Mouse (Mus musculus) left cerebral cortex, adult 18-20 months (tissue): Measurements from ENCODE around the gene Lrrc56. TPM values are rescaled to one million over a fixed set of nuclear protein-coding genes. Genes with fewer than 3 reads are reported as not detected.
A peak's percentile ranks its signal among the peaks of the same experiment; 100 is the strongest.

Experiments
- DNase-seq, 2 experiments: peaks; one replicate each; pipeline ENCODE4 v3.0.0; 2021 to 2022; ENCODE audit warnings: low spot score in 2 of 2, mixed read lengths in 1 of 2
- long read RNA-seq, 2 experiments: library from polyadenylated mRNA; stranded (forward); transcript quantifications; one replicate each; pipeline ENCODE4 v2.0.0; 2021
- total RNA-seq, 2 experiments: library from RNA; stranded (reverse); gene quantifications; 2 replicates each; pipeline ENCODE4 v1.2.3; 2021

The Lrrc56 gene
- 1 to 10 TPM; 2.7 to 4.4 TPM for total RNA-seq
- long read RNA-seq, experiment 1, partial matches to known transcripts = 2 of 7 reads
- long read RNA-seq, experiment 1, other reads (novel, unspliced or antisense) = 5 of 7 reads
- long read RNA-seq, experiment 2, partial matches to known transcripts = 2 of 5 reads
- long read RNA-seq, experiment 2, other reads (novel, unspliced or antisense) = 2 of 5 reads

DNA sequence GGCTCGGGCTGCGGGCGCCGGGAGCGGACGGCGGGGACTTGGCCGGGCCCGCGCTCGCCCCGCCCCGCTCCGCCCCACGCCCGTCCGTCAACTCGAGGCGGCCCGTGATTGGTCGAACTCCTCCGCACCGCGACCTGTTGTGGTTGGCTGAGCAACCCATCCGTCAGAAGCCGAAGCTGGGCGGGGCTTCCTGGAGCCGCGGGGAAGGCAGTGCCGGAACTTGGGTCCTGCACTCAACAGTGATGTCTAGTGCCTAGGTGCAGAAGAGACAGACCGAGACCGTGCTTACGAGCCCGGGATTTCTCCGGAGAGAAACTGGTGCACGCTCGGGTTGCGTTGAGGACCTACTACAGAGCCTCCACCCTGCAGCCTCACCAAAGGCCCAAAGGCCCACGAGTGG is at the start of gene Lrrc56, which contains the start of gene Hras:
TSS of gene Lrrc56 (plus strand) at position 210 of the 400 bp plus-strand sequence.
TSS of gene Hras (minus strand) at position 58 of the 400 bp plus-strand sequence.
- DNase-seq = peak; percentile 98

GRCm38 (mm10) chr7:141144650-141145049 is 49.3 kb upstream of the Lrrc56 start:
- no peak for DNase-seq

GRCm38 (mm10) chr7:141145403-141145802 is 48.6 kb upstream of the Lrrc56 start:
- no peak for DNase-seq

- DNase-seq = no peak
Observed at GRCm38 (mm10) chr7:141146043-141146595, 47.8 kb upstream of the Lrrc56 start.

DNA sequence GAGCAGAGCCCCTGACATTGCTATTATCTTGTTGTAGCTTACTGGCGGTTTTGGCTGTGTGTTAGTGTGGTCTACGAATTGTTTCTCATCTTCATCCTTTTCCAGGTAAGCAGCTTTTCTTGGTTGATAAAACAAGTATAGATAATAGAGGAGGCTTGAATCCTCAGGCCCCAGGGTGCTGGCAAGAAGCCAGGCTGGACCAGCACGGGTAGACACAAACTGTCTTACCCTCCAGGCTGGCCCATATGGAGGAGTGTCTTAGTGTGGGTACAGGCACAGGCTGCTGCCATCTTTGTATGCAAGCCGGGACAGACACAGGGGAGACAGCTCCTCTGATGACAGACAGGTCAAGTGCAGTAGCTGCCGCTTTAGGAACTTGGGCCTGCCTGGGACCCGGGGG is 46.9 kb upstream of the Lrrc56 start:
- DNase-seq = no peak

GRCm38 (mm10) chr7:141148639-141149038 is 45.3 kb upstream of the Lrrc56 start:
- DNase-seq = no peak

DNA sequence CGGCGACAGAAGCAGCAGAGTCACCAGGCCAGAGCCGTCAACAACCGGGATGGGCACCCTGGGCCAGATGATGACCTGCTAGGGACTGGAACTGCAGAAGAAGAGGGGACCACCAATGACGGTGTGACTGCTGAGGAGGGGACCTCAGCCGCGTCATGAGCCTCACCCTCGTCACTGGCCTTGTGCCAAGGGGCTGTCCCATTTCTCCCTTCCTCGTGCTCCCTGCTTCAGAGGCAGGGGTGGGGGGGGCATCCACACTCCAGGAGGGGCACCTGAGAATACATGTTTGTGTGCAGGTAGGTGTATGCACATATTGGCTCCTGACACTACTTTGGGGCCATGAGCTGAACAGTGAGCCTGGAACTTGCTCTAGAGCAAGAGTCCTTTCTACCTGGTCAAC is 38.6 kb upstream of the Lrrc56 start:
- no peak for DNase-seq

DNA sequence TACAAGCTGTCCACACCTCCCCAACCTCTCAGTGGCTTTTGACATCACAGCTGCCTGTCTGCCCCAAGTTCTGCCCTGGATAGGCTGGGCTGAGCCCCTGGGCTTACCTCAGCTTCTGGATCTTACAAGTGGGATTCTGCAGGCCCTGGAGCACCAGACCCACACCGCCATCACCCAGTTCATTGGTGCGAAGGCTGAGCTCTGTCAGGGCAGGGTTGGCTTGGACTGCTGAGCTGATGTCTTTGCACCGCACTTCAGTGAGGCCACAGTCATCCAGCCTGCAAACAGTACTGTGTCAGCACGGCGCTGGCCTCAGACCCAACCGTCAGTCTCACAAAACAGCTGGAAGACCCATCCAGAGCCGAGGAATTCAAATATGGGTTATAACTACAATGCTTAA is 29.6 kb upstream of the Lrrc56 start:
- DNase-seq = no peak

DNA sequence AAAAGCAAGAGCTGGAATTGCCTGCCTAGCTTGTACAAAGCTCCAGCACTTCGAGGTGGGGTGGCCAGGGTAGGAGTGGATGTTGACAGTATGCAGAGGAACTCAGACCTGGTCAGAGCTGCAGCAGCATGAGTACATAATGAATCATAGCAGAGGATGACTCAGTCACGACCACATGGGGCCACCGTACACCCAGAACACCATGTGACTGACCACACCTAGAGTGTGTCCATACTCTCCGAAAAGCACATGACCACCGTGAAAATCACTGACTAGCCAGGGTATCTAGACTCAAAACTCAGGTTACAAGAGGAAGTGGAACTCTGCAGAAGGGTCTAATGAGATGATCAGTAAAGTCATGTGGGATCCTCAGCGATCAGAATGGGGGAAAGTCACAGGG is 29.1 kb upstream of the Lrrc56 start:
- peak; percentile 18 to 42 for DNase-seq

DNA sequence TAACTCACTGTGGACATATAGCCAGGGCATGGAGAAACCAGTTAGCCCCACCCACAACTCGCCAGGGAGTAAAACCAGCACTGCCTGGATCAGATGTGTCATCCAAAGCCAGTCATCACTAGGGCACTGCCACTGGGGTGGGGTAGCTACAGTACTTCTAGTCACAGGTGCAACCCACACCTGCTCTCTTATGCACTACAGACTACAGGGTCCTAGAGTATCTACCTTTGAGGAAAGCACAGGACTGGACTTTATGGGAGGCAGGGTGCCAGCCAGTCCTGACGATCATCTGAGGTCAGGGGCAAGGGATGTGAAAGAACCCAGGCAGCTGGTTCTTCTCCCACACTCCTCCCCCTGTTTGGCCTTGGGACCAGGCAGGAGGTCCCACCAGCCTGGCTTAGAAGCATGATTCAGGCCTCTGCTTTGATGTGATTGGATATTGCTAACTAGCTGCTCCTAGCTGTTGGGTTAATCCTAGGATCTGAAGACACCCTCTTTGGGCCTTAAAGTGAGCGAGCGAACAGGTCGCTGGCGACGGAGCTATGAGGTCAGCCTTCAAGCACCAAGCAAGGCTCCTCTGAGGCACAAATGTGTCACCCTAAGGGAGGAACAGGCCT is 25.9 kb upstream of the Lrrc56 start:
- DNase-seq = peak in 1 of 2 experiments; percentile 24

DNA sequence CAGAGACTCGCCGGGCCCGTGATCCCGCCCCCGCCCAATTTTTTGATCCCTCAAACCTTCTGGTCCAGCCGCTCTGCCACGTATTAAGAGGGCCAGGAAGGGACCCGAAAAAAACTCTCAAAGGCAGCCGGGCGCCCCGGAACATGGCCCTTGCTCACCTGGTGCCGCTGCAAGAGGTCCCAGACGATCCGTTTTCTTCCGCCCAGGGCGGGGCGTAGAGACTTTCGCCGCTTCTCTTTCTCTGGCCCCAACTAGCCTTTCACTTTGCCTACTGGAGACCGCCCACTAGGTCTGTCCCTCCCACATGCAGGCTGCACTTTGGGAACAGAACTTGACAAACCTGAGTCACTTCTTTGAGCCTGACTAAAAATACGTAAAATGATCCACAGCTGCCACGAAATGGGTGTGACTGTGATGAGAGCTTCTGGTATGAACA is 25.4 kb upstream of the Lrrc56 start:
- DNase-seq = peak; percentile 50 to 69

DNA sequence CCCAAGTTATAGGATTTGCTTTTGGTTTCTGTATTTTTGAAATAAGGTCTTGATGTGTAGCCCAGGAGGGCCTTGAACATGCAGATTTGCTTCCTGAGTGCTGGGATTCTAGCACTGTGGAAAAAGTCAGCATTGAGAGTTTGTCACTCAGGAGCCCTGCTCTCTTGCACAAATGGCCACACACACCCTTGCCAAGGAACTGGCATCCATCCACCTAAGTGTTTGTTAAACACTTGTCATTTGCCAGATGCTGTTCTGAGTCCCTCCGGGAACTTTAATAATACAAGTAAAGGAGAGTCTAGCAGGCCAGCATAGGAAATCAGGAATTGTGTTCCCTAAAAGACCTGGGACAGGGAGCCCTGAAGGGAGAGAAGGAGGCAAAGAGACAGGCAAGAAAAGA is 24.7 kb upstream of the Lrrc56 start:
- no peak for DNase-seq

- DNase-seq = no peak
Observed at GRCm38 (mm10) chr7:141169866-141170265, 24.1 kb upstream of the Lrrc56 start.

- DNase-seq = peak; percentile 91 to 92
Observed at GRCm38 (mm10) chr7:141172116-141173006, 21.6 kb upstream of the Lrrc56 start, which contains the start of gene Rnh1. Rnh1 (minus strand) TSS chr7:141172857.

DNA sequence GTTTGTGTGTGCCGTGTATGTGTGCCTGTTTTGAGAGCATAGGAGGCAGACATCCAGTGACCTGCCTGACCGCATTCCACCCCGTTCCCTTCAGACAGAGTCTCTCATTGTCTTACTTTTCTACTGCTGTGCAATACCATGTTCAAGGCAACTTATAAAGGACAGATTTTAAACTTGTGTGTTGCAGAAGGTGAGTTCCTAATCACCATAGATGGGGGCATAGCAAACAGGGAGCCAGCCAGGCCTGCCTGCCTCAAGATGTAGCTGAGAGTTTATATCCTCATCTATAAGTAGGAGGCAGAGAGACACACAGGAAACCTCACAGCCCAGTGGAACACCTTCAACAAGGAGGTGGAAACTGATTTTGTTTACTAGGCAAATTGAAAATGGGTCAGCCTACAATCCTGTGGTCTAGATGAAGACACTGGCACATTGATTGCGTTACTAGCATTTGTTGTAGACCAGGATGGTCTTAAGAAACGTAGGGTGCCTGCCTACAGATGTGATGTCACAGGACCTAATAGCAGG is 20.6 kb upstream of the Lrrc56 start:
- DNase-seq = no peak

DNA sequence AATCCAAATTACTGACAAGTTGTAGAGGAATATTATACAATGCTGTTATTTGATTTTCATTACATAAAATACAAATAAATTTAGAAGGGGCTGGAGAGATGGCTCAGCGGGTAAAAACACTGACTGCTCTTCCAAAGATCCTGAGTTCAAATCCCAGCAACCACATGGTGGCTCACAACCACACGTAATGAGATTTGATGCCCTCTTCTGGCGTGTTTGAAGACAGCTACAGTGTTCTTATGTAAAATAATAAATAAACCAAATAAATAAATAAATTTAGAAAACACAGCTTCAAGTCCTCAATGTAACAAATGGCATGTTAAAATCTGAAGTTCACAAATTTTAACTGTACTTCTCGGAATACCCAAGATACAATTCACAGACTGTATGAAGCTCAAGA is 18.9 kb upstream of the Lrrc56 start:
- DNase-seq = no peak

- peak; percentile 85 to 92 for DNase-seq
Observed at GRCm38 (mm10) chr7:141176173-141176572, 17.8 kb upstream of the Lrrc56 start.

DNA sequence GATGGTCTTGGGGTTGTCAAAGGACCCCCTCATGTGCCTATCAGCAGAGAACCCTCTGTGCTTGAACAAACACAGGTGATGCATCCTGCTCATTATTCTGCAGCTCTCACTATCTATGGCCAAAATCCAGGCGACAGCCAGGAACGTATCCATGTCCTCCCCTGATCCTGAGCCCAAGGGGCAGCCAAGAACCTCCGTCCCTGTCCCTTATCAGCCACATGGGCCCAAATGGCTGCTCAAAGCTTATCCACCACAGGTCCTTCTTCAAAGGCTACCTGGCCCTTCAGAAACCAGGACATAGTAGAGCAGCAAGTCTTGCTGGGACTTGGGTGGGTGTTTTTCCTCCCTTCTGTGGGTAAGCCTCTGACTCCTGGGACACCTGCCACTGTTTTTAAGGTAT is 5.8 kb upstream of the Lrrc56 start:
- no peak for DNase-seq

- no peak for DNase-seq
Observed at GRCm38 (mm10) chr7:141188733-141189132, 5.2 kb upstream of the Lrrc56 start.

DNA sequence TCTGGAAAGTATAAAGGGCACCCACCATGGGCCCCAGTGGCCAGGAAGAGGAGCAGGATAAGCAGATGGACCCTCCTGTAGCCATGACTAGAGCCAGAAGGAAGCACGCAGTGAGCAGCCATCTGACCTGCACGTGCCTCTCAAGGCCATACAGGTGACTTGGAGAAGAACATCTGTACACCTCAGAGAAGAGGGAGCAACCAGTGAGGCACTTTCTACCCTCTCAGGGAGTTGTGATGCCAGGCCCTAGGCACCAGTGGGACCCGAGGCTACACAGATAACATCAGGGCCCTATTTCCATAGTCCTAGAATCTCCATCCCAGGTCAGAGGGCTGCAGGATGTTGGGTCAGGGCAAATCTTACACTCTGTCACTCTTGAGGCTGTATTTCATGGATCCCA is 3.7 kb upstream of the Lrrc56 start:
- DNase-seq = no peak

DNA sequence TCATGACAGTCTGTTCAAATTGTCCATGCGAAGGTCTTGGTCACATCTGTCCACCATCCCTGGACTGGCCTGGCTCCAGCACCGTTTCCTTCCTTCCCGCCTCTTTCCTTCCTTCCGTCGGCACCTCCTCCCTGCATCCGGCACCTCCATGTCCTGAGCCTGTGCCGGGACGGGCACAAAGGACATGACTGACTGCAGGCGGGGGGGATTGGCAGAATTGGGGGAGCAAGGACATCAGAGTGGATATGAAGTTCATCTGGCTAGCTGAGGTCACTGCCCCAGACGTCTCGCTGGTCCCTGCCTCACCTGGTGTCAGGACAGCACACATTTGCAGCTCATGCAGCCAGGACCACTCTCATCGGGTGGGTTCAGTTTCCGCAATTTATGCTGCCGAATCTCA is 2.9 kb upstream of the Lrrc56 start:
- no peak for DNase-seq
